21 mouse cellular contexts compared by ENCODE assay signal in genomic region chr4:145022815-145023214, GRCm38 (mm10).
DNase-seq lines count a peak whose midpoint lies in the region; ATAC-seq and TF ChIP-seq lines count a peak whose summit lies in the region.
"Had no signal": no experiment of that assay in that cellular context is flagged by ENCODE, and none has a peak within 500 bp of the region (broad histone marks: within the 10 kb centered on the region; RNA-seq: fewer than 3 reads in every experiment).

No protein-coding gene starts in this region.

- no peak for TF ChIP-seq CTCF in kidney, adult 2 months (conservative IDR thresholded peaks at IDR 0.05; ENCODE audit: insufficient read depth, insufficient read length, low read depth, low read length)
- no peak for TF ChIP-seq CTCF in lung, postnatal 0 days (IDR thresholded peaks at IDR 0.05)
- TF ChIP-seq CTCF in stomach, postnatal 0 days (IDR thresholded peaks at IDR 0.05; ENCODE audit: low read depth): no peak

- H3K4me1 ChIP-seq in kidney, adult 2 months (ENCODE audit: control insufficient read depth, insufficient read depth, low read length): peaks cover 51% of the 10 kb centered on the region
- peaks cover 20% of the 10 kb centered on the region for H3K4me1 ChIP-seq in lung, postnatal 0 days (ENCODE audit: insufficient read depth, low read depth, low read length)
- peaks cover 10% of the 10 kb centered on the region for H3K4me1 ChIP-seq in stomach, postnatal 0 days (replicated peaks; ENCODE audit: control insufficient read depth, insufficient read depth)
- H3K4me1 ChIP-seq: midbrain, embryonic 13.5 days had no signal

- no peaks in the 10 kb centered on the region for H3K9me3 ChIP-seq in lung, postnatal 0 days (ENCODE audit: low read length)
- H3K9me3 ChIP-seq in stomach, postnatal 0 days (ENCODE audit: control insufficient read depth, low read length): no peaks in the 10 kb centered on the region
- H3K9me3 ChIP-seq: embryonic facial prominence, embryonic 13.5 days; forebrain, embryonic 10.5 days; limb, embryonic 12.5 days; lung, embryonic 15.5 days; midbrain, embryonic 13.5 days; neural tube, embryonic 13.5 days had no signal

- DNase-seq in kidney, adult 2 months: peak; percentile 40
- DNase-seq in kidney, postnatal 25 days: no peak
- no peak for DNase-seq in lung, postnatal 0 days (ENCODE audit: low spot score)
- DNase-seq in lung, postnatal 14 days: no peak
- peak; percentile 69 to 73 for DNase-seq in thymus, postnatal 10 days (ENCODE audit: low spot score in 2 of 2)
- no peak for DNase-seq in liver
- no peak for DNase-seq in stomach, postnatal 0 days (ENCODE audit: low spot score)
- DNase-seq: adrenal gland, postnatal 25 days; B cell, adult 2 months; cerebellum, adult 11-12 months; cerebellum, adult 9-11 months; lung, postnatal 4 days had no signal

- no peaks in the 10 kb centered on the region for H3K27me3 ChIP-seq in kidney, adult 2 months (replicated peaks; ENCODE audit: control insufficient read depth, insufficient read depth, low read length)
- H3K27me3 ChIP-seq in lung, postnatal 0 days (replicated peaks; ENCODE audit: insufficient read depth, low read length): no peaks in the 10 kb centered on the region
- no peaks in the 10 kb centered on the region for H3K27me3 ChIP-seq in stomach, postnatal 0 days (ENCODE audit: control insufficient read depth, insufficient read depth, low read length)
- H3K27me3 ChIP-seq: embryonic facial prominence, embryonic 13.5 days; limb, embryonic 12.5 days; lung, embryonic 15.5 days; midbrain, embryonic 13.5 days; neural tube, embryonic 13.5 days had no signal

- no peak for TF ChIP-seq POLR2A in kidney, adult 2 months (IDR thresholded peaks at IDR 0.05; ENCODE audit: low read depth, low read length)

- WGBS in kidney, adult 2 months: 75% methylated on average over 5 of the region's 5 CpGs
- WGBS in lung, postnatal 0 days: 84% methylated on average over 5 of the region's 5 CpGs
- WGBS in stomach, postnatal 0 days: 95% methylated on average over 5 of the region's 5 CpGs

- no peak overlapping the region for H3K9ac ChIP-seq in lung, postnatal 0 days (replicated peaks; ENCODE audit: low read depth)
- no peak overlapping the region for H3K9ac ChIP-seq in stomach, postnatal 0 days (ENCODE audit: low read length)
- H3K9ac ChIP-seq: embryonic facial prominence, embryonic 13.5 days; limb, embryonic 12.5 days; lung, embryonic 15.5 days; midbrain, embryonic 13.5 days; neural tube, embryonic 13.5 days had no signal

- peak overlapping the region; percentile 36 for H3K27ac ChIP-seq in kidney, adult 2 months (ENCODE audit: insufficient read depth, low read depth, low read length)
- H3K27ac ChIP-seq in lung, postnatal 0 days (ENCODE audit: low read length): peak overlapping the region; percentile 77
- no peak overlapping the region for H3K27ac ChIP-seq in stomach, postnatal 0 days (replicated peaks)
- H3K27ac ChIP-seq: embryonic facial prominence, embryonic 13.5 days; forebrain, embryonic 10.5 days; limb, embryonic 12.5 days; midbrain, embryonic 13.5 days; neural tube, embryonic 13.5 days had no signal

- ATAC-seq in lung, postnatal 0 days: no peak
- ATAC-seq in stomach, postnatal 0 days (ENCODE audit: low FRiP score, low TSS enrichment): no peak
- ATAC-seq: forebrain, embryonic 16.5 days; hindbrain, embryonic 16.5 days; midbrain, embryonic 13.5 days had no signal

- H3K4me3 ChIP-seq in kidney, adult 2 months (ENCODE audit: insufficient read depth, low read depth, low read length): no peak overlapping the region
- no peak overlapping the region for H3K4me3 ChIP-seq in lung, postnatal 0 days (ENCODE audit: low read depth, low read length)
- H3K4me3 ChIP-seq in stomach, postnatal 0 days (ENCODE audit: low read depth, low read length): no peak overlapping the region
- H3K4me3 ChIP-seq: embryonic facial prominence, embryonic 13.5 days; forebrain, embryonic 10.5 days; limb, embryonic 12.5 days; lung, embryonic 15.5 days; midbrain, embryonic 13.5 days; neural tube, embryonic 13.5 days had no signal

- TF ChIP-seq EP300 in lung, postnatal 0 days (IDR thresholded peaks at IDR 0.05): no peak
- TF ChIP-seq EP300 in stomach, postnatal 0 days (optimal IDR thresholded peaks at IDR 0.05): no peak

- H3K4me2 ChIP-seq in lung, postnatal 0 days (replicated peaks; ENCODE audit: low read depth, low read length): no peak overlapping the region
- no peak overlapping the region for H3K4me2 ChIP-seq in stomach, postnatal 0 days (replicated peaks; ENCODE audit: low read depth)
- H3K4me2 ChIP-seq: embryonic facial prominence, embryonic 13.5 days; limb, embryonic 12.5 days; liver, embryonic 11.5 days; lung, embryonic 15.5 days; midbrain, embryonic 13.5 days; neural tube, embryonic 13.5 days had no signal

- no peaks in the 10 kb centered on the region for H3K36me3 ChIP-seq in kidney, adult 2 months (ENCODE audit: control insufficient read depth, insufficient read depth, low read length)
- H3K36me3 ChIP-seq in lung, postnatal 0 days (ENCODE audit: insufficient read depth, low read length): 0 out of 2 replicates have a peak, but pooled peaks cover 8% of the 10 kb centered on the region
- H3K36me3 ChIP-seq in stomach, postnatal 0 days (ENCODE audit: control insufficient read depth, insufficient read depth, low read length): no peaks in the 10 kb centered on the region; the same call in 1 of the 2 replicates
- H3K36me3 ChIP-seq: lung, embryonic 15.5 days had no signal

Comparison
In these comparisons a context has a peak if more than half of its experiments do, and no peak if none do; other contexts are left out.
1. DNase-seq: peak in kidney, adult 2 months (single experiment) and thymus, postnatal 10 days (2 of 2); none in kidney, postnatal 25 days (0 of 2), lung, postnatal 0 days (single experiment), lung, postnatal 14 days (single experiment), liver (single experiment) and stomach, postnatal 0 days (single experiment).